Mouse (Mus musculus) stomach, postnatal 0 days (tissue): ENCODE measurements around the gene Rc3h2.

ENCODE experiments used
- CTCF ChIP-seq: IDR thresholded peaks from 2 replicates; pipeline ENCODE4 v1.5.1; 2016; ENCODE audit warnings: antibody characterized with exemption, low read depth, mild to moderate bottlenecking, moderate library complexity
- EP300 ChIP-seq: optimal IDR thresholded peaks from 2 replicates; pipeline ENCODE3; 2016; ENCODE audit warnings: antibody characterized with exemption

- TF ChIP-seq CTCF (0 out of 2 replicates have a peak, but pooled peaks have one; percentile 4), EP300 (no peak)
These were observed 20.2 kb upstream of the Rc3h2 start, which contains the start of the genes Zbtb26, Zbtb6 and Rabgap1 for GRCm38 (mm10) chr2:37442611-37443591.
